Mouse (Mus musculus) intestine, embryonic 16.5 days (tissue): ENCODE measurements around the gene Gstk1. TPM values are rescaled to one million over a fixed set of nuclear protein-coding genes. Genes with fewer than 3 reads are reported as not detected.
A peak's percentile ranks its signal among the peaks of the same experiment; 100 is the strongest.

ENCODE experiments used
- ATAC-seq: fragments of 200-750 bp; cut with Nextera tagmentation; 2 replicates; pipeline ENCODE4 v1.8.0; 2017; ENCODE audit warnings: moderate TSS enrichment, moderate library complexity
- H3K27ac ChIP-seq: fragments of 300-500 bp; sonication (generic); 2 replicates; pipeline ENCODE4 v1.5.1; 2014; ENCODE audit warnings: mild to moderate bottlenecking, low read length
- H3K27me3 ChIP-seq: fragments of 300-500 bp; sonication (generic); replicated peaks from 2 replicates; pipeline ENCODE4 v1.6.1; 2014; ENCODE audit warnings: low read length, control low read depth, mixed read lengths; ENCODE audit not compliant: control insufficient read depth, insufficient read depth
- H3K36me3 ChIP-seq: fragments of 300-500 bp; sonication (generic); 2 replicates; pipeline ENCODE4 v1.6.1; 2014; ENCODE audit warnings: low read length, control low read depth; ENCODE audit not compliant: control insufficient read depth, insufficient read depth
- H3K4me1 ChIP-seq: fragments of 300-500 bp; sonication (generic); 2 replicates; pipeline ENCODE4 v1.6.1; 2014; ENCODE audit warnings: low read length, control low read depth, mixed read lengths; ENCODE audit not compliant: control insufficient read depth, insufficient read depth
- H3K4me2 ChIP-seq: fragments of 300-500 bp; sonication (generic); 2 replicates; pipeline ENCODE4 v1.6.1; 2014; ENCODE audit warnings: low read depth, low read length, control low read depth
- H3K4me3 ChIP-seq: fragments of 300-500 bp; sonication (generic); 2 replicates; pipeline ENCODE4 v1.5.1; 2014; ENCODE audit warnings: mild to moderate bottlenecking, low read length
- H3K9ac ChIP-seq: fragments of 300-500 bp; sonication (generic); 2 replicates; pipeline ENCODE4 v1.6.1; 2014; ENCODE audit warnings: low read depth, low read length
- H3K9me3 ChIP-seq: fragments of 300-500 bp; sonication (generic); 2 replicates; pipeline ENCODE4 v1.6.1; 2016; ENCODE audit warnings: low read length, control low read depth; ENCODE audit not compliant: control insufficient read depth
- WGBS: fragments of 180-500 bp; shearing (Covaris S2); extraction: QIAGEN DNeasy Blood & Tissue Kit; methylation state at CpG from one replicate; pipeline ENCODE4 v1.1.7; 2014; 5-methylcytosine and 5-hydroxymethylcytosine counted together
- polyA plus RNA-seq: library from polyadenylated mRNA; unstranded; fragments of >200 nt; fragmentation: Nextera tagmentation; extraction: Ambion mirVana; gene quantifications from 2 replicates; pipeline ENCODE4 v1.2.1, GENCODE M21; 2015

Gene Gstk1
- polyA plus RNA-seq, result 27.4 and 27.7 TPM in 2 replicates

- 3% methylated on average over 28 of the region's 28 CpGs for WGBS
- Histone ChIP-seq H3K9me3 (no peaks in the 10 kb centered on the region), H3K27me3 (no peaks in the 10 kb centered on the region), H3K9ac (peak within 1 kb of the TSS; percentile 60), H3K27ac (no peak within 1 kb of the TSS), H3K36me3 (no peaks in the 10 kb centered on the region), H3K4me2 (peak within 1 kb of the TSS; percentile 79), H3K4me3 (peak within 1 kb of the TSS; percentile 50), H3K4me1 (peaks cover under 1% of the 10 kb centered on the region)
- ATAC-seq, result peak; percentile 100
These were observed at the start of gene Gstk1 for GRCm38 (mm10) chr6:42245711-42246353. Gene Gstk1, plus strand, starts transcription at chr6:42245935.

- WGBS, result 30% methylated on average over 3 of the region's 3 CpGs
- ATAC-seq, result no peak
- Histone ChIP-seq H3K4me2 (no peak overlapping the region), H3K27ac (no peak overlapping the region), H3K27me3 (no peaks in the 10 kb centered on the region), H3K4me3 (no peak overlapping the region), H3K9ac (no peak overlapping the region), H3K4me1 (no peaks in the 10 kb centered on the region), H3K36me3 (no peaks in the 10 kb centered on the region), H3K9me3 (no peaks in the 10 kb centered on the region)
These were observed 48.0 kb upstream of the Gstk1 start for GRCm38 (mm10) chr6:42197710-42198109.

DNA sequence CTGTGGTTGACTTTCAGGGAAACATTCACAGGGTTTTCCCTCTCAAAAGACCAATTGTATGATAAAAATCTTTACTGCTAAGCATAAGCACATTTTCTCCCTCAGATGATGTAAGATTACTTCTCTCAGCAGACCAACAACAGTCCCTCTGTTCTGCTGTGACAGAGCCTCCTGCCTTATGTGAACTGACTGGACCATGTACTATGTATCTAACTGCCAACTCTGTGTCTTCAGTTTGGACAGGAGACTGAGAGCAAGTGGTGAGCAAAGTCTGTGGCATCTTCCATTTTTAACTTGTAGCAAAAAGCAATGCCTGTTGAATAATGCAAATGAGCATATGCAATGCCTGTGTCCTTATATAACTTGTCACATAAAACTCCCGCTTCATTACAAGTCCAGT is 46.2 kb upstream of the Gstk1 start:
- H3K9me3 ChIP-seq, result no peaks in the 10 kb centered on the region
- no peak overlapping the region for H3K9ac ChIP-seq
- H3K36me3 ChIP-seq, result no peaks in the 10 kb centered on the region
- H3K4me3 ChIP-seq, result no peak overlapping the region
- WGBS, result 70% methylated on average over 1 of the region's 1 CpGs
- H3K4me2 ChIP-seq, result no peak overlapping the region
- no peaks in the 10 kb centered on the region for H3K4me1 ChIP-seq
- no peak for ATAC-seq
- H3K27ac ChIP-seq, result no peak overlapping the region
- H3K27me3 ChIP-seq, result no peaks in the 10 kb centered on the region

DNA sequence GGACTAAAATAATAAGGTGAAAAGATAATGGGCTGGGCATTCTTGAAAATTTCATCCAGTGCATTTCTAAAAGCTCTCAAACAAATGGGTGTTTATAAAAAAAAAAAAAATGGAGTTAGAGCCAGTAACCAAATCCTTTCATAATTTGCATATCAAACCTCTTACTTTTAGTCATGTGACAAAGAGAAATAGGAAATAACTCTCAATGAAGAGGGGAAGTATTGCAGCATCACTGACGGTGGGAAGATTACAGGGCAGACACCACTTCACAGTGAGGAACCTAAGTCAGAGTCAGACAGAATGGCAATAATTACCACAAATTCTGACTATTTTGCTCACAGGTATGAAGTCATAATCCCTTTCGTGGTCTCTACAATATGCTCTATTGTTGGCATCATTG is 30.7 kb upstream of the Gstk1 start, which contains the start of gene Tas2r144:
Tas2r144 (plus strand) TSS at position 301 of the 400 bp plus-strand sequence.
- H3K27ac ChIP-seq, result no peak within 1 kb of the TSS
- no peak within 1 kb of the TSS for H3K9ac ChIP-seq
- 87% methylated on average over 2 of the region's 2 CpGs for WGBS
- H3K4me3 ChIP-seq, result no peak within 1 kb of the TSS
- H3K4me1 ChIP-seq, result no peaks in the 10 kb centered on the region
- no peak within 1 kb of the TSS for H3K4me2 ChIP-seq
- ATAC-seq, result no peak
- no peaks in the 10 kb centered on the region for H3K27me3 ChIP-seq
- H3K36me3 ChIP-seq, result no peaks in the 10 kb centered on the region
- no peaks in the 10 kb centered on the region for H3K9me3 ChIP-seq

- ATAC-seq, result no peak
- Histone ChIP-seq H3K9me3 (no peaks in the 10 kb centered on the region), H3K4me1 (no peaks in the 10 kb centered on the region), H3K4me2 (no peak overlapping the region), H3K9ac (no peak overlapping the region), H3K27me3 (no peaks in the 10 kb centered on the region), H3K4me3 (no peak overlapping the region), H3K36me3 (no peaks in the 10 kb centered on the region), H3K27ac (no peak overlapping the region)
- WGBS, result 59% methylated on average over 3 of the region's 3 CpGs
These were observed 23.4 kb upstream of the Gstk1 start for GRCm38 (mm10) chr6:42222286-42222685.

DNA sequence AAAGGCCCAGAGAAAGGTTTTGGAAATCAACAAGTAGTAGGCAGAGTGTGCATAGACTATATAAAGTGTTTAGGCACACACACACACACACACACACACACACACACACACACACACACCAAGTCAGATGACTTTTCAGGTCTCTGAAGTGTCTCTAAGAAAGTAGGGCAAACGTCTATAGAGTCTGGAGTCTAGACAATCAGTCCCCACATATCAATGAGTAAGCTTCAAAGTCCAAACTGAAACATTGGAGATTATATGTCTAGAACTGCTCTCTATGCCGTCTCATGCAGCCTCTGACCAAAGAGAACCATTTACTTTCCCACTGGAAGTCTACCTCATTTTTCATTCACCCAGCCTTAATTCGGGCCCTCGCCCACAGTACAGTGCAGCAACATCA is 20.7 kb upstream of the Gstk1 start:
- H3K4me2 ChIP-seq, result no peak overlapping the region
- no peaks in the 10 kb centered on the region for H3K9me3 ChIP-seq
- H3K27me3 ChIP-seq, result no peaks in the 10 kb centered on the region
- ATAC-seq, result peak; percentile 48
- no peak overlapping the region for H3K27ac ChIP-seq
- no peak overlapping the region for H3K4me3 ChIP-seq
- H3K36me3 ChIP-seq, result no peaks in the 10 kb centered on the region
- WGBS, result 61% methylated on average over 4 of the region's 4 CpGs
- H3K4me1 ChIP-seq, result no peaks in the 10 kb centered on the region
- no peak overlapping the region for H3K9ac ChIP-seq

DNA sequence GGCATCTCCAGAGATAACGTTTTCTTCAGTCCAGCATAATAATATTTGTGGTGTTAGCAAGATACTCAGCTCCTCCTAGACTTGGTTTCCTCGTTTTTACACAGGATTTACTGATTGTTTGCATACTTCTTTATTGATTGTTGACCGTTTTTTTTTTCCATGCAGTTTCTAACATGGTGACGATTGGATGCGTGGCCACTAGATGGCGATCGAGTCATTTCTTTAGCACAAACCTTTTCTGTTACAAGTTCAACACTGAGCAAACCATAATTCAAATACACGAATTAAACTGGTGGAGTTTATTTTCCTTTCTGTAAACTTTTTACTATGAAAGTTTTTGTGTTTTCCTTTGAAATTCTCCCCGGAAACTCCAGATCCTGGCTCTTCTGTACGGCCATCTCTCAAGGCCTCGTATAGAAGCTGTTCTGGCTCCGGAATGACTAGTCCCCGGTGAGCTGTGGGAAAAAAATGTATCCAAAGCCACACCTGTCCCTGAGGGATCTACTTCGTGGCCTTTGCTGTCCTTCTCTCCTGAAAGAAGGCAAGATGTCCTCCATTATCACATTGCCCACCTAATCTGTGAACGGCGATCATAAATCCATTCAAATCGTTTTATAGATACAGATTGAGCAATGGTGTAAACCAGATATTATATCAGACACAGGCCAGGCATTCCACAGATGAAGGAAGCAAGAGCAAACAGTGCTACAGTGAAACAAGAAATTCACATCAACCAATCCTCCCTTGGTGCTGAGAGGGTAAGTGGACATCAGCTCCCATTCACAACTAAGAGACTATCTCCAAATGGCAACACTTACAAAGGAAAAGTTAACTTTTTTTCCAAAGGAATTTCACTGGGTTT is 18.3 kb upstream of the Gstk1 start:
- ATAC-seq, result peak; percentile 62

DNA sequence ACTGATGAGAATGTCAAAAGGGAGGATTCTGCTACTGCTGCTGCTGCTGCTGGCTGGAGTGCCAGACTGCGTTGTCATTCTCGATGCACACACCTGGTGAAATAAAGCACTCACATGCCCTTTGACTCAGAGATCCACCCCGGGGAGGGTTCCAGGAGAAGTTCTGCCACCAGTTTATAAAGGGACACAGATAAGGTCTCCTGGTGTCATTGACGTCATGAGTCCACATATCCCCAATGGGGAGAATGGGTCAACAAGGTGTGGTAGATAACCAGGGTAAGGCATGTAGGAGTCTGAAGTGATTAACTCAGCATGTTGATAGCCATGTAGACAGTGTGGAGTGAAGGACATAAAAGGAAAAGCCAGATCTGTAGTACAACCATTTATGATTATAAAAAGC is 16.1 kb upstream of the Gstk1 start:
- no peak overlapping the region for H3K4me2 ChIP-seq
- no peak overlapping the region for H3K9ac ChIP-seq
- H3K27ac ChIP-seq, result no peak overlapping the region
- no peaks in the 10 kb centered on the region for H3K36me3 ChIP-seq
- ATAC-seq, result peak; percentile 91
- H3K4me1 ChIP-seq, result no peaks in the 10 kb centered on the region
- H3K4me3 ChIP-seq, result no peak overlapping the region
- no peaks in the 10 kb centered on the region for H3K9me3 ChIP-seq
- whole genome bisulfite sequencing, result 62% methylated on average over 4 of the region's 4 CpGs
- H3K27me3 ChIP-seq, result no peaks in the 10 kb centered on the region

More for the DNA sequence above, 18.3 kb upstream of the Gstk1 start:
- H3K4me3 ChIP-seq, result no peak overlapping the region
- H3K36me3 ChIP-seq, result no peaks in the 10 kb centered on the region
- H3K9me3 ChIP-seq, result no peaks in the 10 kb centered on the region
- no peak overlapping the region for H3K4me2 ChIP-seq
- WGBS, result 26% methylated on average over 17 of the region's 17 CpGs
- no peaks in the 10 kb centered on the region for H3K27me3 ChIP-seq
- 0 out of 2 replicates have a peak overlapping the region, but pooled peaks have one; percentile 7 for H3K27ac ChIP-seq
- no peaks in the 10 kb centered on the region for H3K4me1 ChIP-seq
- no peak overlapping the region for H3K9ac ChIP-seq

DNA sequence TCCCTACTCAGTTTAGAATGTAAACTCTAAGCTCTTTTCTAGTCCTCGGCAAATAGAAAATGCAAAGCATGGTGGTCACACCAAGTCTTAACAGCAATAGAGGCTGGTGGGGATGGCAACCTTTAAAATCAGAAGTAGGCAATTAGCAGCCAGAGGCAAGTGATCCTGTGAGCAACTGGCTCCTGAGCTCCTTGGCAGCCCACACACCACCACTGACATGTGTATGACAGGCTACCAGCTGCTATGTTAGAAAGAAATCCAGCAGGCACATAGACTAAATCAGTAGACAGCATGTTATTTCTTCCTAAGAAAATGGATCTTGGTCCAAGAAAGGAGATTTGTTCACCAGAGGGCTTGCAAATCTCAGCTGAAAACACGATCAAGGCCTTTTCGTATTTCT is 14.5 kb upstream of the Gstk1 start:
- 89% methylated on average over 3 of the region's 3 CpGs for WGBS
- H3K27me3 ChIP-seq, result no peaks in the 10 kb centered on the region
- H3K4me2 ChIP-seq, result no peak overlapping the region
- no peaks in the 10 kb centered on the region for H3K4me1 ChIP-seq
- ATAC-seq, result no peak
- no peaks in the 10 kb centered on the region for H3K36me3 ChIP-seq
- H3K9ac ChIP-seq, result no peak overlapping the region
- no peak overlapping the region for H3K27ac ChIP-seq
- no peak overlapping the region for H3K4me3 ChIP-seq
- no peaks in the 10 kb centered on the region for H3K9me3 ChIP-seq
